Mouse (Mus musculus) forebrain, embryonic 12.5 days (tissue): ENCODE measurements around the gene Svop. TPM values are rescaled to one million over a fixed set of nuclear protein-coding genes. Genes with fewer than 3 reads are reported as not detected.

Experiments used
- ATAC-seq: fragments of 200-750 bp; cut with Nextera tagmentation; 2 replicates; pipeline ENCODE4 v1.8.0; 2017; ENCODE audit warnings: moderate TSS enrichment; ENCODE audit not compliant: low FRiP score
- H3K27ac ChIP-seq: fragments of 300-500 bp; sonication (generic); 2 replicates; pipeline ENCODE4 v1.5.1; 2016; ENCODE audit warnings: mild to moderate bottlenecking
- H3K27me3 ChIP-seq: fragments of 300-500 bp; sonication (generic); 2 replicates; pipeline ENCODE4 v1.6.1; 2016; ENCODE audit warnings: mild to moderate bottlenecking
- H3K36me3 ChIP-seq: fragments of 300-500 bp; sonication (generic); replicated peaks from 2 replicates; pipeline ENCODE4 v1.6.1; 2016; ENCODE audit warnings: mild to moderate bottlenecking
- H3K4me1 ChIP-seq: fragments of 300-500 bp; sonication (generic); 2 replicates; pipeline ENCODE4 v1.6.1; 2016
- H3K4me2 ChIP-seq: fragments of 300-500 bp; sonication (generic); 2 replicates; pipeline ENCODE4 v1.6.1; 2016; ENCODE audit warnings: mild to moderate bottlenecking, moderate library complexity
- H3K4me3 ChIP-seq: fragments of 300-500 bp; sonication (generic); replicated peaks from 2 replicates; pipeline ENCODE4 v1.5.1; 2016; ENCODE audit warnings: mild to moderate bottlenecking
- H3K9ac ChIP-seq: fragments of 300-500 bp; sonication (generic); 2 replicates; pipeline ENCODE4 v1.6.1; 2016; ENCODE audit warnings: mild to moderate bottlenecking
- H3K9me3 ChIP-seq: fragments of 300-500 bp; sonication (generic); 2 replicates; pipeline ENCODE4 v1.6.1; 2016
- WGBS: fragments of 180-500 bp; shearing (Covaris S2); methylation state at CpG from one replicate; pipeline ENCODE4 v1.1.7; 2016; 5-methylcytosine and 5-hydroxymethylcytosine counted together
- polyA plus RNA-seq: library from polyadenylated mRNA; unstranded; fragments of >200 nt; fragmentation: Nextera tagmentation; extraction: Ambion mirVana; gene quantifications from 2 replicates; pipeline ENCODE4 v1.2.1, GENCODE M21; 2016

Svop gene
- polyA plus RNA-seq, 1 experiment from 2014 or later: 40.2 TPM

- H3K9ac ChIP-seq: no peak overlapping the region
- no peak for ATAC-seq
- peaks cover 19% of the 10 kb centered on the region for H3K4me1 ChIP-seq
- H3K27ac ChIP-seq: 0 out of 2 replicates have a peak overlapping the region, but pooled peaks have one; percentile 8
- H3K27me3 ChIP-seq: 0 out of 2 replicates have a peak, but pooled peaks cover 8% of the 10 kb centered on the region
- 6% methylated on average over 7 of the region's 8 CpGs for WGBS
- no peak overlapping the region for H3K4me2 ChIP-seq
- H3K4me3 ChIP-seq: no peak overlapping the region
- H3K9me3 ChIP-seq: no peaks in the 10 kb centered on the region
- peaks cover 3% of the 10 kb centered on the region; the same call in 1 of the 2 replicates for H3K36me3 ChIP-seq
These were observed 50.9 kb downstream of the Svop start for GRCm38 (mm10) chr5:114040508-114040907.

- peaks cover 6% of the 10 kb centered on the region for H3K4me1 ChIP-seq
- no peaks in the 10 kb centered on the region; the same call in none of the 2 replicates for H3K36me3 ChIP-seq
- H3K27me3 ChIP-seq: 0 out of 2 replicates have a peak, but pooled peaks cover 4% of the 10 kb centered on the region
- H3K27ac ChIP-seq: no peak overlapping the region
- H3K9me3 ChIP-seq: no peaks in the 10 kb centered on the region
- H3K4me3 ChIP-seq: no peak overlapping the region
- WGBS: 49% methylated on average over 10 of the region's 10 CpGs
- no peak overlapping the region for H3K9ac ChIP-seq
- H3K4me2 ChIP-seq: no peak overlapping the region
- no peak for ATAC-seq
These were observed 56.3 kb downstream of the Svop start for GRCm38 (mm10) chr5:114035111-114035510.

DNA sequence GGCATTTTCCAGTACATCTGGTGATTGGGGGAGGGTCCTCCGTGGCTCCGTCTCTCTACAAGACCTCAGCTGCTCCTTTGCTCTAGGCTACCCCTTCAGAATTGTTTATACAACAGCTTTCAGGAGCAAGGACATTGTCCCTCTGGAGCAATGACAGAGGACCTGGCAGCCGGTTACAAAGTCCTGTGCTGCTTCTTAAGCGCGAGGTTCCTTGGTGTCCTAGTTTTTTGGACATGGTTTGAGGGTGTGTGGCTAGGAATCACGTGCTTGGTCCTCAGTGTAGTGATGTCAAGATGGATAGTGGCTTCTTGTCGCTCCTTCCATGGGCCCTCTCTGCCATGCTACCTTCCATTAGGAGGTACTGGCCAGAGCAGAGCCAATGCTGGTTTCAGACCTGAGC is 57.0 kb downstream of the Svop start:
- H3K27me3 ChIP-seq: 0 out of 2 replicates have a peak, but pooled peaks cover 4% of the 10 kb centered on the region
- H3K27ac ChIP-seq: no peak overlapping the region
- no peaks in the 10 kb centered on the region for H3K9me3 ChIP-seq
- no peaks in the 10 kb centered on the region; the same call in none of the 2 replicates for H3K36me3 ChIP-seq
- no peak overlapping the region for H3K9ac ChIP-seq
- H3K4me3 ChIP-seq: no peak overlapping the region
- peaks cover 9% of the 10 kb centered on the region for H3K4me1 ChIP-seq
- whole genome bisulfite sequencing: 89% methylated on average over 7 of the region's 7 CpGs
- no peak for ATAC-seq
- no peak overlapping the region for H3K4me2 ChIP-seq

DNA sequence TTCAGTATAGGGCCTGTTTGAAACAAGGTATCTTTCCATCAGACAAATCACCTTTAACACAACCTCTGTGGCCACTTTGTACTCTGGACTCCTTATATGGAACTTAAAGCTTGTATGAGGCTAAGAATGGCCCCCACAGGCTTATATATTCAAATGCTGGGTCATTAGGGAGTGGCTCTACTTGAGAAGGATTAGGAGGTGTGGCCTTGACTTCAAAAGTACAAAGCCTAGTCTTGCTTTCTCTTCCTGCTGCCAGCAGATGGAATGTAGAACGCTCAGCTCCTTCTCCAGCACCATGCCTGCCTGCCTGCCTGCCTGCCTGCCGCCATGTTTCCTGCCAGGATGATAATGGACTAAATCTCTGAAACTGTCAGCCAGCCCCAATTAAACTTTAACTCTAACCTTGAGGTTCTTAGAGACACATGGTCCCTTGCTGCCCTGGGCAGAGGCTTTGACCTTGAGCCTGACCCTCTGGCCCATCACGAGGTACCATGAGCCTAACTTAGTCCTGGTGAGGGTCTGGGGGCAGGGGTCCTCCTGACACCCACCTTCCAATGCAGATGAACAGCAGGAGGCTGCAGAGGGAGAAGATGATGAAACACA is 59.1 kb downstream of the Svop start:
- Histone ChIP-seq H3K9ac (no peak overlapping the region), H3K4me2 (no peak overlapping the region), H3K36me3 (peaks cover 3% of the 10 kb centered on the region), H3K4me3 (no peak overlapping the region), H3K27ac (no peak overlapping the region), H3K9me3 (no peaks in the 10 kb centered on the region), H3K4me1 (peaks cover 9% of the 10 kb centered on the region), H3K27me3 (no peaks in the 10 kb centered on the region)
- WGBS: 89% methylated on average over 3 of the region's 3 CpGs
- no peak for ATAC-seq

DNA sequence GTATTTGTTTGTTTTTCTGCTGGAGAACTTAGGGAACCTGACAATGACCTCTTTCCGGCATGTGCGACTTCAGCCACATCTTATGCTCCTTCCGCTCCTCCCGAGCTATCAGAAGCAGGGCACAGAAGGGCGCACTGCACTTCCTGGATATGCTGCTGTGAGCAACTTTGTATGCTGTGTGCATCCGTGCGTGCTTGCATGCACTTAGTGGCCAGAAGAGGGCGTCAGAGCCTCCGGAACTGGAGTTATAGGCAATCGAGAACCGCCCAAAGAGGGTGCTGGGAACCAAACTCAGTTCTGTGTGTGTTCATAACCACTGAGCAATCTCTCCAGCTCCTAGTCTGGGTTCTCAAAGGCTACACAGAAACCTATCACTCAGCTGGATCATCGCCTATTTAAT is 60.7 kb downstream of the Svop start:
- WGBS: 93% methylated on average over 12 of the region's 12 CpGs
- no peaks in the 10 kb centered on the region for H3K9me3 ChIP-seq
- no peak for ATAC-seq
- no peak overlapping the region for H3K9ac ChIP-seq
- no peaks in the 10 kb centered on the region for H3K27me3 ChIP-seq
- no peak overlapping the region for H3K4me3 ChIP-seq
- H3K36me3 ChIP-seq: peaks cover 3% of the 10 kb centered on the region
- no peak overlapping the region for H3K4me2 ChIP-seq
- H3K4me1 ChIP-seq: peaks cover 6% of the 10 kb centered on the region
- no peak overlapping the region for H3K27ac ChIP-seq

DNA sequence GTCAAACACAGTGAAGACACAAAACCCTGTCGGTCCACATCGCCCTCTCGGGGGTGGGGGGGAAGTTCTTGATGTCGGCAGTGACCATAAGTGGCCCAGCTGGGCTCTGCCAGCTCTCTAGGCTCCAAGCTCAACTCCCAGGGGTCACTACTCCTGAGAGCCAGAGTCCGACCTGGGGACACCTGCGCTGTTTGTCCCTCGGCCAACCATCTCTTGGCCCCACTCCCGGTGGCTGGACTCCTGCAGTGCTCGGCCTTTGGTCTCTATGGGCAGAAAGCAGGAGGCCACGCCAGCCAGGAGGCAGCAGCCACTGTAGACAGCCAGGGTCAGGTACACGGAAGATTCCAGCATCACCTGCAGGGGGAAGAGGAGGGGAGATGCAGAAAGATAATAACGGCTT is 63.3 kb downstream of the Svop start:
- H3K4me3 ChIP-seq: no peak overlapping the region
- H3K4me2 ChIP-seq: no peak overlapping the region
- WGBS: 84% methylated on average over 12 of the region's 12 CpGs
- H3K36me3 ChIP-seq: peaks cover 3% of the 10 kb centered on the region
- no peaks in the 10 kb centered on the region for H3K9me3 ChIP-seq
- no peak for ATAC-seq
- no peaks in the 10 kb centered on the region for H3K27me3 ChIP-seq
- H3K9ac ChIP-seq: no peak overlapping the region
- H3K27ac ChIP-seq: no peak overlapping the region
- H3K4me1 ChIP-seq: peaks cover 8% of the 10 kb centered on the region

DNA sequence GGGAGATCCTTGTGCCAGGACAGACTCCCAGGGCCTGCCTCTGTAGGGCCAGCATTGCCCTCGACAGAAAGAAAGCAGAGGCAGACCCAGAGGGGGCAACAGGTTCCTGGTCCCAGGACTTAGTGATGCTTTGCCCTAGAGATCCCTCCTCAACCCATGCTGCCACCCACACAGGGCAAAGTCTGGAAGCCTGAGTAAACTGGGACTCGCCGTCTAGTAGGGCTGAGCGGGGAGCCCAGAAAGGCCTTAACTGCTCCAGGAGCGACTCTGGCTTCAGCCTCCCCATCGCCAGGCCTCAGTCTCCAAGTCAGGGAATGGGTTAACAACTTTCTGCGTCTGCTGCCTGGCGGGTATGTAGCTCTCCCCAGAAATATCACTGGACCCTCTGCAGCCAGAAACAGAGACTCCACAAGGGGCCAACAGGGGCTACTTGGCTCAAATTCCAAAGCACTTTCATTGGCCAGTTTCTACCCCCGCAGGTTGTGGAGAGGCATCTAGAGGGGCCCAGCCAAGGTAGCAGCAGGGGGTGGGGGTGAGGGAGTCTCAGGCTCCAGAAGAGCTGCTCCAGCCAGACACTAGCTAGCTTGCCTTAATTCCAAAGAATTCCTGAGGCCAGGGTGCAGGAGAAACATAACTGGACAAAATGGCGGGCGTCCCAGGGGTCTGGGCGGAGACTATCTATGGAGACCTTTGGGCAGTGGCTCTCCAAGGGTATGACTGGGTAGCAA is 64.0 kb downstream of the Svop start:
- Histone ChIP-seq H3K4me2 (no peak overlapping the region), H3K9ac (no peak overlapping the region), H3K36me3 (peaks cover 3% of the 10 kb centered on the region), H3K4me1 (peaks cover 8% of the 10 kb centered on the region), H3K27me3 (no peaks in the 10 kb centered on the region), H3K4me3 (no peak overlapping the region), H3K27ac (no peak overlapping the region), H3K9me3 (no peaks in the 10 kb centered on the region)
- ATAC-seq: no peak
- WGBS: 91% methylated on average over 12 of the region's 12 CpGs

DNA sequence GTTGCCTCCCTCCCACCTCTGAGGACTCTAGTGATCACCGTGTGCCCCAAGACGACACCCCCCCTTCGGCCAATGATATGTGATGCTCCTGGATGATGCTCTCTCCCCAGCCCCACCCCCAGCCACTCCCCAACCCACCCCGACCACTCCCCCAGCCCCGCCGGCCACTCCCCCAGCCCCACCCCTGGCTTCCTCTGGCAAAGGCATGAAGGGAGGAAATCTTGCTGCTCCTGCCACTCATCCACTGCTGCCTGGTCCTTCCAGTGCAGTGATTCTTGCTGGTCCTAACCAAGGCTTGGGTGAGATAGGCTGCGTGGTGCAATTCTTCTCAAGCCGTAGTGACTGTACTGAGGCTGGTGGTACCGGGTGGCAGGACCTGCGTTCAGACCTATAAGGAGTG is 66.5 kb downstream of the Svop start:
- no peaks in the 10 kb centered on the region for H3K9me3 ChIP-seq
- peak overlapping the region; percentile 17; the same call in 1 of the 2 replicates for H3K4me2 ChIP-seq
- H3K36me3 ChIP-seq: 0 out of 2 replicates have a peak, but pooled peaks cover 3% of the 10 kb centered on the region
- peak; percentile 49; the same call in 1 of the 2 replicates for ATAC-seq
- H3K4me1 ChIP-seq: peaks cover 4% of the 10 kb centered on the region; the same call in 1 of the 2 replicates
- H3K9ac ChIP-seq: no peak overlapping the region
- H3K4me3 ChIP-seq: no peak overlapping the region
- H3K27ac ChIP-seq: no peak overlapping the region
- H3K27me3 ChIP-seq: no peaks in the 10 kb centered on the region
- 14% methylated on average over 9 of the region's 10 CpGs for WGBS

- peak; percentile 17; the same call in 1 of the 2 replicates for ATAC-seq
- Histone ChIP-seq H3K4me1 (0 out of 2 replicates have a peak, but pooled peaks cover 4% of the 10 kb centered on the region), H3K27ac (no peak overlapping the region), H3K27me3 (no peaks in the 10 kb centered on the region), H3K9me3 (no peaks in the 10 kb centered on the region), H3K9ac (no peak overlapping the region), H3K4me3 (no peak overlapping the region), H3K4me2 (peak overlapping the region; percentile 17; the same call in 1 of the 2 replicates), H3K36me3 (0 out of 2 replicates have a peak, but pooled peaks cover 3% of the 10 kb centered on the region)
- WGBS: 62% methylated on average over 6 of the region's 6 CpGs
These were observed 67.0 kb downstream of the Svop start for GRCm38 (mm10) chr5:114024390-114024789.

DNA sequence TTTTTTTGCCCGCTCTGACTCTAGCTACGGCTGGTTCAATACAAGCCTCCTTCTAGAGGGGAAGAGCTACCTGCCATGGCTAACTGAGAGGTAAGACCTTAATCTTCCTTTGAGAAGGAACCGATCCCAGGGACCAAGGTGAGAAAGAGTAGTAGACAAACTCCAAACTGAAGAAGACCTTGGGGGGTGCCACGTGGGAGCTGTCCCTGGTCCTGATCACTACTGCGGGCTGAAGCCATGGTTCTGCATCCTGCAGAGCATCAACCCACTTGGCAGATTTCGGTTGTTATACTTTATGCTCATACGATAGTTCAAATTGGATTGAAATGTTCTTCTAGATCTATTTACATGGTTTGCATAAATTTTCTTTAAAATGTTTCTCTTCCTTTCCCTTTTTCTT is 76.2 kb downstream of the Svop start:
- H3K27me3 ChIP-seq: no peaks in the 10 kb centered on the region
- no peaks in the 10 kb centered on the region for H3K9me3 ChIP-seq
- H3K4me1 ChIP-seq: no peaks in the 10 kb centered on the region
- no peaks in the 10 kb centered on the region for H3K36me3 ChIP-seq
- H3K4me3 ChIP-seq: no peak overlapping the region
- 67% methylated on average over 7 of the region's 7 CpGs for WGBS
- no peak overlapping the region for H3K27ac ChIP-seq
- ATAC-seq: no peak
- no peak overlapping the region for H3K4me2 ChIP-seq
- H3K9ac ChIP-seq: no peak overlapping the region

GRCm38 (mm10) chr5:114009049-114009448 is 82.3 kb downstream of the Svop start:
- no peak for ATAC-seq
- 78% methylated on average over 4 of the region's 4 CpGs for WGBS

DNA sequence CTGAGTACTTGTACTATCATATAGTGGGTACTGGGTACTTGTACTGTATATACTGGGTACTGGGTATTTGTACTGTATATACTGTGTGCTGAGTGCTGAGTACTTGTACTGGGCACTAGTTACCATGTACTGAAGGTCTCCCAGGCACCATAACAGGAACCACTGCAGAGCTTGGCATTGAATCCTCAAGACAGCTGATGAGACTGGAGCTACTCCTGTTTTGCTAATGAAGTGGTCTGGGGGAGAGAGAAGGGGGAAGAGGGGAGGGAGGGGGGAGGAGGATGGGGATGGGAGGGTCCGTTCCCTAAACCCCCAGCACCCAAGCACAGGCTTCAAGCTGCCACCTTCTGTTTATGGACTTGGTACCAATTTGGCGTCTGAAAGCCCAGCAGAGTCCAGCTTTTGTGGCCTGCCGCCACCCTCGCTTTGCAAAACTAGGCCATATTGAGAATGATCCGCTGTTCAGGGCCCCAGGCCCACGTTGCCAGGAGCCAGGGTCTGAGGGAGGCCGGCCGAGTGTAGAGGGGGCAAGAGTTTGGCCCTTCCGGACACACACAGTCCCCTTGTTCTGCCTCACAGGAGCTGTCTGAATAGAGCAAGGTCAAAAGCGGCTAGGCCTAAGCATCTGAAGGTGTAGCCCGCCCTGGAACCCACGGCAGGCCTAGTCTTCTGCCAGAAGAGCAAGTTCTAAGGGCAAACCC is 83.5 kb downstream of the Svop start:
- no peak for ATAC-seq
- no peak overlapping the region for H3K4me3 ChIP-seq
- H3K36me3 ChIP-seq: no peaks in the 10 kb centered on the region
- no peak overlapping the region for H3K27ac ChIP-seq
- H3K9me3 ChIP-seq: no peaks in the 10 kb centered on the region
- no peak overlapping the region for H3K4me2 ChIP-seq
- 72% methylated on average over 12 of the region's 12 CpGs for WGBS
- H3K27me3 ChIP-seq: no peaks in the 10 kb centered on the region
- no peak overlapping the region for H3K9ac ChIP-seq
- no peaks in the 10 kb centered on the region for H3K4me1 ChIP-seq

More at GRCm38 (mm10) chr5:114009049-114009448, 82.3 kb downstream of the Svop start:
- no peak overlapping the region for H3K4me2 ChIP-seq
- H3K4me3 ChIP-seq: no peak overlapping the region
- H3K9me3 ChIP-seq: no peaks in the 10 kb centered on the region
- no peaks in the 10 kb centered on the region for H3K27me3 ChIP-seq
- H3K27ac ChIP-seq: no peak overlapping the region
- no peaks in the 10 kb centered on the region for H3K36me3 ChIP-seq
- H3K9ac ChIP-seq: no peak overlapping the region
- H3K4me1 ChIP-seq: no peaks in the 10 kb centered on the region
